Mouse (Mus musculus) limb, embryonic 13.5 days (tissue): Measurements from ENCODE around the gene Gapdhs. TPM values are rescaled to one million over a fixed set of nuclear protein-coding genes. Genes with fewer than 3 reads are reported as not detected.
"Not testable (repeated sequence)": the region's sequence is repeated elsewhere in the genome, so short reads cannot be mapped to it uniquely, and the experiment has no call there.

Experiments used
- ATAC-seq: fragments of 200-750 bp; cut with Nextera tagmentation; 2 replicates; pipeline ENCODE4 v1.8.0; 2017; ENCODE audit warnings: low read depth, moderate number of reproducible peaks, moderate TSS enrichment; ENCODE audit not compliant: low FRiP score
- H3K27ac ChIP-seq: fragments of 300-500 bp; sonication (generic); 2 replicates; pipeline ENCODE4 v1.5.1; 2015; ENCODE audit warnings: inconsistent platforms, mild to moderate bottlenecking, moderate library complexity
- H3K27me3 ChIP-seq: fragments of 300-500 bp; sonication (generic); 2 replicates; pipeline ENCODE4 v1.6.1; 2015; ENCODE audit warnings: mild to moderate bottlenecking, inconsistent platforms
- H3K36me3 ChIP-seq: fragments of 300-500 bp; sonication (generic); 2 replicates; pipeline ENCODE4 v1.6.1; 2015; ENCODE audit warnings: inconsistent platforms, mild to moderate bottlenecking, moderate library complexity
- H3K4me1 ChIP-seq: fragments of 300-500 bp; sonication (generic); 2 replicates; pipeline ENCODE4 v1.6.1; 2015; ENCODE audit warnings: inconsistent platforms
- H3K4me2 ChIP-seq: fragments of 300-500 bp; sonication (generic); replicated peaks from 2 replicates; pipeline ENCODE4 v1.6.1; 2015; ENCODE audit warnings: inconsistent platforms, mild to moderate bottlenecking, moderate library complexity
- H3K4me3 ChIP-seq: fragments of 300-500 bp; sonication (generic); 2 replicates; pipeline ENCODE4 v1.5.1; 2015; ENCODE audit warnings: moderate library complexity, mild to moderate bottlenecking, inconsistent platforms
- H3K9ac ChIP-seq: fragments of 300-500 bp; sonication (generic); 2 replicates; pipeline ENCODE4 v1.6.1; 2015; ENCODE audit warnings: mild to moderate bottlenecking, inconsistent platforms
- H3K9me3 ChIP-seq: fragments of 300-500 bp; sonication (generic); 2 replicates; pipeline ENCODE4 v1.6.1; 2016; ENCODE audit warnings: inconsistent platforms
- WGBS: fragments of 180-500 bp; shearing (Covaris S2); methylation state at CpG from one replicate; pipeline ENCODE4 v1.1.7; 2015; 5-methylcytosine and 5-hydroxymethylcytosine counted together
- polyA plus RNA-seq: library from polyadenylated mRNA; unstranded; fragments of >200 nt; fragmentation: Nextera tagmentation; extraction: Ambion mirVana; gene quantifications from 2 replicates; pipeline ENCODE4 v1.2.1, GENCODE M21; 2015

The Gapdhs gene
- polyA plus RNA-seq, result 0.51 and 0.71 TPM in 2 replicates

GRCm38 (mm10) chr7:30743617-30744016 lies at the start of gene Gapdhs:
TSS of gene Gapdhs (minus strand) at chr7:30743681.
- H3K36me3 ChIP-seq, result peaks cover 14% of the 10 kb centered on the region; the same call in 1 of the 2 replicates
- H3K9me3 ChIP-seq, ATAC-seq, H3K4me3 ChIP-seq, H3K27ac ChIP-seq, H3K27me3 ChIP-seq, H3K9ac ChIP-seq, H3K4me2 ChIP-seq: not testable (repeated sequence)
- H3K4me1 ChIP-seq, result peaks cover 11% of the 10 kb centered on the region
- WGBS, result 83% methylated on average over 3 of the region's 4 CpGs

- WGBS, result 22% methylated on average over 9 of the region's 9 CpGs
- no peak overlapping the region for H3K4me2 ChIP-seq
- H3K9ac ChIP-seq, result no peak overlapping the region
- H3K9me3 ChIP-seq, result no peaks in the 10 kb centered on the region
- H3K27ac ChIP-seq, result no peak overlapping the region
- H3K4me3 ChIP-seq, result no peak overlapping the region
- H3K27me3 ChIP-seq, result peaks cover 10% of the 10 kb centered on the region; the same call in 1 of the 2 replicates
- no peak for ATAC-seq
- H3K36me3 ChIP-seq, result no peaks in the 10 kb centered on the region
- H3K4me1 ChIP-seq, result no peaks in the 10 kb centered on the region
Observed at GRCm38 (mm10) chr7:30791921-30792320, 48.4 kb upstream of the Gapdhs start.

DNA sequence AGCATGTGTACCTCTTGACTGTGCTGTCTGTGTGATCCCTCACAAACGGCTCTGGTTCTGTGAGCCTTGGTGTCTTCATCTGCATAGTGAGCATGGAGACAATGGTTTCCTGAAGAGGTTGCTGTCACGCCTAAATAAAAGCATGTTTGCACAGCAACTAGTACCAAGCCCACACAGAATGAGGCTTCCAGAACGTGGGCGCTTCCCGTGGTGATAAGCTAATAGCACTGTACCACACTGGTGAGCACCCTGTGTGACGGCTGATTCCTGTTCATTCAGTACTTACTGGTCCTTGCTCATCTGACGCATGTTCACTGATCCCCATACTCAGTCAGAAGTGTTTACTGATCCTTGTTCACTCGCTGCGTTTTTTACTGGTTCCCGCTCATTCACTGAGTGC lies 46.7 kb upstream of the Gapdhs start:
- Histone ChIP-seq H3K36me3 (no peaks in the 10 kb centered on the region), H3K4me2 (no peak overlapping the region), H3K27me3 (peaks cover 14% of the 10 kb centered on the region; the same call in 1 of the 2 replicates), H3K27ac (no peak overlapping the region), H3K9me3 (no peaks in the 10 kb centered on the region), H3K4me1 (no peaks in the 10 kb centered on the region), H3K4me3 (no peak overlapping the region), H3K9ac (no peak overlapping the region)
- ATAC-seq, result no peak
- 85% methylated on average over 10 of the region's 10 CpGs for WGBS

- H3K4me3 ChIP-seq, result no peak within 1 kb of the TSS
- H3K27ac ChIP-seq, result no peak within 1 kb of the TSS
Observed at GRCm38 (mm10) chr7:30787377-30788022, 44.0 kb upstream of the Gapdhs start, which contains the start of gene Krtdap. TSS of gene Krtdap (plus strand) at chr7:30787896.

DNA sequence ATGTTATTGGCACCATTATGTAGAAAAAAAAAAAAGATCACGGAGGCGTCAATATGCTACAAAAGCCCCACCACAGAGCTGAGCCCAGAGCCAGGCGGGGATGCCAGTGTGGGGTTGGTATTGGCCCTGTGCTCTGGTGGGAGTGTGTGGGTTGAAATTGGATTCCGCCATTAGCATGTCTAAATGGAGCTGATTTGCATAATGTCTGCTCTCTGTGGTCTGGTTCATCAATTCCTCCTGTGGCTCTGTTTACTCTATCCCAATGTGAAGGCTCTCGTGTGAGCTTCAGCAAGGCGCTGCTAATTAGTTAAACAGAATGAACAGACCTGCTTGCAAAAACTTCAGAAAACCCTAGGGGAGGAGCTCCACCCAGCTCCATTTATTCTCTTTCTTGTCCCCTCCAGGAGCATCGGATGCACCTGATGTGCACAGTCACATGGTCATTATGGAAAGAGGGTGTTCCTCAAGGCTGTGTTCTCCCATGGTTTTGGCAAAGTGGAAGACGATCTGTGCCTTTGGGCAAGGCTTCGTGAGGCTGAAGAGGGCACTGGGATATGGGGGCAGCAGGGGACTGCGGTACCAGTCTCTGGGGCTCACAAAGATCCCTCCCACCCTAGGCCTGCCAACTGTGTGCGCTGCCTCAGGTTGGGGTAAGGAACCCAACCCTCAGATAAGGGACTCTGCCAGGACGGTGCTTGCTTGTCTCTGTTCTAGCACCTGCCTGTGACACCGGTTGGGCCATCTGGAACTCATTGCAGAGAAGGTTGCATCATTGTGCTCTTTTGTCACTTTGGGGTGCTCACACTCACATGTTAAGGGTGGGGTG lies 42.5 kb upstream of the Gapdhs start:
- Histone ChIP-seq H3K36me3 (no peaks in the 10 kb centered on the region), H3K27me3 (peaks cover 14% of the 10 kb centered on the region; the same call in 1 of the 2 replicates), H3K27ac (no peak overlapping the region), H3K9me3 (no peaks in the 10 kb centered on the region), H3K9ac (no peak overlapping the region), H3K4me3 (no peak overlapping the region), H3K4me1 (no peaks in the 10 kb centered on the region), H3K4me2 (no peak overlapping the region)
- 64% methylated on average over 13 of the region's 13 CpGs for WGBS
- ATAC-seq, result no peak

More at GRCm38 (mm10) chr7:30787377-30788022, 44.0 kb upstream of the Gapdhs start, which contains the start of gene Krtdap:
- Histone ChIP-seq H3K36me3 (no peaks in the 10 kb centered on the region), H3K4me1 (no peaks in the 10 kb centered on the region), H3K9me3 (no peaks in the 10 kb centered on the region), H3K4me2 (no peak within 1 kb of the TSS), H3K27me3 (peaks cover 14% of the 10 kb centered on the region; the same call in 1 of the 2 replicates), H3K9ac (no peak within 1 kb of the TSS)
- WGBS, result 49% methylated on average over 15 of the region's 15 CpGs
- ATAC-seq, result no peak

- Histone ChIP-seq H3K9me3 (no peaks in the 10 kb centered on the region), H3K27me3 (peaks cover 14% of the 10 kb centered on the region; the same call in 1 of the 2 replicates), H3K4me3 (no peak overlapping the region), H3K4me2 (no peak overlapping the region), H3K9ac (no peak overlapping the region), H3K4me1 (no peaks in the 10 kb centered on the region), H3K27ac (no peak overlapping the region), H3K36me3 (no peaks in the 10 kb centered on the region)
- 62% methylated on average over 1 of the region's 1 CpGs for WGBS
- ATAC-seq, result no peak
Observed at GRCm38 (mm10) chr7:30785154-30785553, 41.7 kb upstream of the Gapdhs start.

DNA sequence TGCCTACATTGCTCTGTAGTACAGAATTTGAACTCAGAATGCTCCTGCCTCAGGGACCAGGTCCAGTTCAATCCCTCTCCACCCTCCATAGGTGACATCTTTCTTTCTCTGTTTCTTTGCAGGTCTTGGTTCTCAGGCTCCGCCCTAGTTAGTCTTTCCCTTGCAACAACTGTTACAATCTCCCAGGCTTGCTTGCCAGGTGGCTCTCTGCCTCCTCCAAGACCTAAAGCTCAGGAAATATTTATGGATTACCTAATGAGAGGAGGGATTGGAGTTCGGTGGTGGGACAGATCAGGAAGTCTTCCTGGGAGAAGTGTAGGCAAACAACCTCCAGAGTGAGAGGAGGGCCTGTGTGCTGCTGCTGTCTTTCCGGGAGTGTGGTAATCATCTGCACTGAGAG lies 39.2 kb upstream of the Gapdhs start:
- H3K36me3 ChIP-seq, result no peaks in the 10 kb centered on the region
- no peak overlapping the region for H3K4me3 ChIP-seq
- H3K27me3 ChIP-seq, result peaks cover 8% of the 10 kb centered on the region; the same call in 1 of the 2 replicates
- no peak overlapping the region for H3K4me2 ChIP-seq
- H3K9me3 ChIP-seq, result no peaks in the 10 kb centered on the region
- H3K9ac ChIP-seq, result no peak overlapping the region
- ATAC-seq, result no peak
- H3K27ac ChIP-seq, result no peak overlapping the region
- H3K4me1 ChIP-seq, result no peaks in the 10 kb centered on the region
- WGBS, result 73% methylated on average over 3 of the region's 3 CpGs

- Histone ChIP-seq H3K9me3 (no peaks in the 10 kb centered on the region), H3K9ac (no peak overlapping the region), H3K4me3 (no peak overlapping the region), H3K4me2 (no peak overlapping the region), H3K27me3 (peaks cover 4% of the 10 kb centered on the region; the same call in 1 of the 2 replicates), H3K4me1 (no peaks in the 10 kb centered on the region), H3K27ac (no peak overlapping the region), H3K36me3 (no peaks in the 10 kb centered on the region)
- WGBS, result 76% methylated on average over 4 of the region's 4 CpGs
- ATAC-seq, result no peak
Observed at GRCm38 (mm10) chr7:30781792-30782191, 38.3 kb upstream of the Gapdhs start.

- H3K4me2 ChIP-seq, result no peak overlapping the region
- H3K27ac ChIP-seq, result no peak overlapping the region
- H3K36me3 ChIP-seq, result no peaks in the 10 kb centered on the region
- no peaks in the 10 kb centered on the region for H3K9me3 ChIP-seq
- H3K4me1 ChIP-seq, result no peaks in the 10 kb centered on the region
- ATAC-seq, result no peak
- 75% methylated on average over 1 of the region's 1 CpGs for WGBS
- no peak overlapping the region for H3K9ac ChIP-seq
- H3K4me3 ChIP-seq, result no peak overlapping the region
- H3K27me3 ChIP-seq, result no peaks in the 10 kb centered on the region
Observed at GRCm38 (mm10) chr7:30777911-30778310, 34.4 kb upstream of the Gapdhs start.

DNA sequence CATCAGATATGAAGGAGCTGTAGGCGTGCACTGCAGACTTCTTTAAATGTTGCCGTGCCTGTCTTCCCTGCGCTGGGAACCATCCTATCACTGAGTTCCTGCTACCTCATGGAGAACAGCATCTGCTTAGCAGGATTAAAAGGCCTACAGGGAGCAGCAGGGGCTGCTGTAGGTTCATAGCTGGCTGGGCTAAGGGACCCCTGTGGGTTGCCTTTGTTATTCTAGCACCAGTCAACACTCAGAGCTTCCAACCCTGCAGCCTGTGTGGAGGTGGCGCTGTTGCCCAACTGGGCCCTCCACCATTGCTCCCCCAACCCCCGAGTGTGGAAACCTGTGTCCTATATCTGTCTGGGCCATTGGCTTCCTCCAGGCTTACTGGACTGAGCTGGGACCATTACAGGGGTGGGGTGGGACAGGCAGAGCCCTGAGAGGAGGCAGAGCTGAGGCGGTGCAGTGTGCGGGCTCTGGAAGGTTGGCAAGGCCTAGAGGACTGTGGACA lies 33.6 kb upstream of the Gapdhs start:
- Histone ChIP-seq H3K9me3 (no peaks in the 10 kb centered on the region), H3K27ac (no peak overlapping the region), H3K4me2 (no peak overlapping the region), H3K4me1 (no peaks in the 10 kb centered on the region), H3K27me3 (no peaks in the 10 kb centered on the region), H3K9ac (no peak overlapping the region), H3K36me3 (no peaks in the 10 kb centered on the region), H3K4me3 (no peak overlapping the region)
- no peak for ATAC-seq
- whole genome bisulfite sequencing, result 61% methylated on average over 7 of the region's 7 CpGs

- no peak for ATAC-seq
- Histone ChIP-seq H3K4me1 (no peaks in the 10 kb centered on the region), H3K27me3 (no peaks in the 10 kb centered on the region), H3K36me3 (no peaks in the 10 kb centered on the region), H3K9ac (no peak overlapping the region), H3K4me2 (no peak overlapping the region), H3K9me3 (no peaks in the 10 kb centered on the region), H3K27ac (no peak overlapping the region), H3K4me3 (no peak overlapping the region)
- 82% methylated on average over 9 of the region's 9 CpGs for WGBS
Observed at GRCm38 (mm10) chr7:30776104-30776503, 32.6 kb upstream of the Gapdhs start.

- H3K4me1 ChIP-seq, result no peaks in the 10 kb centered on the region
- no peaks in the 10 kb centered on the region for H3K9me3 ChIP-seq
- no peak overlapping the region for H3K4me3 ChIP-seq
- peaks cover 23% of the 10 kb centered on the region for H3K27me3 ChIP-seq
- no peak for ATAC-seq
- no peak overlapping the region for H3K27ac ChIP-seq
- no peak overlapping the region for H3K4me2 ChIP-seq
- H3K36me3 ChIP-seq, result no peaks in the 10 kb centered on the region
- H3K9ac ChIP-seq, result no peak overlapping the region
- 40% methylated on average over 9 of the region's 9 CpGs for WGBS
Observed at GRCm38 (mm10) chr7:30769236-30769635, 25.8 kb upstream of the Gapdhs start.
